Mouse (Mus musculus): Measurements from ENCODE around the gene Sgip1.

Sgip1 gene

DNA sequence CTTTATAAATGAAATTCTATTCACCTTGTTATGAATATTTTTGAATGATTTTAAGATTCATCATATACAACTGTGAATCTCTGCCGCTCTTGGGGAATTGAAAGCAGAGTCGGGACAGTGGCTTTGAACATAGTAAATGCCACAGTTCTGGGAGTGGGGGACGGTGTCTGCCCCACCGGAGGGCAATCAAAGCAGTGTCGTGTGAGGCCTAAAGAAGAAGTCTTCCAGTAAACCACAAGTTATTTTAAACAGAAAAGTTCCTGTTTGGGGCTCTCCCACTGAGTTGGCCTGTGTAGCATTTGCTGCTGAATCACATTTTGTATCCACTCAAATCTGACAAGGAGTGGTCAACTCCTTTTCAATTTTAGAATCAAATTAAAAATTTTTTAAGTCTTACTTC, 230.1 kb downstream of the Sgip1 start:
- TF ChIP-seq CTCF (conservative IDR thresholded peaks at IDR 0.05; ENCODE audit: low read length) = no peak
- TF ChIP-seq NANOG (IDR thresholded peaks at IDR 0.05; ENCODE audit: borderline replicate concordance, low read length) = no peak
- no peak for TF ChIP-seq POU5F1 (IDR thresholded peaks at IDR 0.05; ENCODE audit: borderline replicate concordance, low read length)
- H3K4me3 ChIP-seq (replicated peaks; ENCODE audit: low read length) = no peak overlapping the region
- no peaks in the 10 kb centered on the region for H3K9me3 ChIP-seq (ENCODE audit: low read length)

DNA sequence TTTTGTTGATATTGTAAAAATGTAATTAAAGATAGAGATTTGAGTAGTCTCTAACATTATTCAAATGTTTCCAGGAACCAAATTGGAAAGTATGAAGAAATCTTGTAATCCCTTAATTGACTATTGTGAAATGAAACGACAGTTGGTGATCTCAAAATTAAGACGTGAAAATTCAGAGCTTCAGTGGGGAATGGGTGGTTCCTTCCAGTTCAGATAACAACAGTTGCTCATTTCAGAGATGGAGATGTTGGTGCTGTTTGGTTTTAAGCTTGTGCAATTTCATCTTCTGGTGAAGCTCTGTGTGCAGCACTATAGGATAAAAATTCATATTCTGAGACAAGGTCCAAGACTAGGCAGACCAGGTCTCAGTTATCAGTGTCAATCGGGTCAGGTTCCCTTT, 231.0 kb downstream of the Sgip1 start:
- Histone ChIP-seq H3K4me3 (replicated peaks; ENCODE audit: low read length) (no peak overlapping the region), H3K27me3 (ENCODE audit: insufficient read depth, low read length) (peaks cover 37% of the 10 kb centered on the region)
- TF ChIP-seq POU5F1 (IDR thresholded peaks at IDR 0.05; ENCODE audit: borderline replicate concordance, low read length) (no peak), NANOG (IDR thresholded peaks at IDR 0.05; ENCODE audit: borderline replicate concordance, low read length) (no peak), CTCF (conservative IDR thresholded peaks at IDR 0.05; ENCODE audit: low read length) (no peak)

More for the DNA sequence above, 230.1 kb downstream of the Sgip1 start:
- Histone ChIP-seq H3K4me1 (replicated peaks; ENCODE audit: low read depth, low read length) (peaks cover 7% of the 10 kb centered on the region), H3K27me3 (ENCODE audit: insufficient read depth, low read length) (peaks cover 44% of the 10 kb centered on the region), H3K36me3 (ENCODE audit: insufficient read depth, low read length) (no peaks in the 10 kb centered on the region)

DNA sequence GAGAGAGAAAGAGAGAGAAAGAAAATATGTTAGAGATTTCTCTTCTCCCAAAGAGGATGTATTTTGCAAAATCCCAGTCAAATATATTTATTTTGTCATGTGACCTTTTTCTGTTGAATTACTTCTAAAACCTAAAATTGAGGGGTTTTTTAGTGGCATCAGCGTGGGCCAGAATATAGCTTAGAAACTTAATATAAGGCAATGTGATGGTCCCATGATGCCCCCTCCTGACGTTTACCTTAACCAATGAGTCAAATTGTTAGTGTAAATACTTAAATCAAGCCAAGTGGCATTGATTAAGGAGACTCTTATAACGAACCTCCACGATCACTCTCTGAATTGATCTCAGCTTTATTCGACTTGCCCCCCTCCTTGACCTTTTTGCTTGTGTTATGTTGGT, 233.1 kb downstream of the Sgip1 start:
- H3K9me3 ChIP-seq (ENCODE audit: low read length) = no peaks in the 10 kb centered on the region
- no peaks in the 10 kb centered on the region for H3K36me3 ChIP-seq (ENCODE audit: insufficient read depth, low read length)
- no peak overlapping the region for H3K4me3 ChIP-seq (replicated peaks; ENCODE audit: low read length)
- peaks cover 46% of the 10 kb centered on the region for H3K27me3 ChIP-seq (ENCODE audit: insufficient read depth, low read length)
- H3K4me1 ChIP-seq (replicated peaks; ENCODE audit: low read depth, low read length) = peaks cover 31% of the 10 kb centered on the region
- TF ChIP-seq NANOG (IDR thresholded peaks at IDR 0.05; ENCODE audit: borderline replicate concordance, low read length) (no peak), CTCF (conservative IDR thresholded peaks at IDR 0.05; ENCODE audit: low read length) (no peak), POU5F1 (IDR thresholded peaks at IDR 0.05; ENCODE audit: borderline replicate concordance, low read length) (no peak)

More for the DNA sequence above, 231.0 kb downstream of the Sgip1 start:
- Histone ChIP-seq H3K9me3 (ENCODE audit: low read length) (no peaks in the 10 kb centered on the region), H3K36me3 (ENCODE audit: insufficient read depth, low read length) (no peaks in the 10 kb centered on the region), H3K4me1 (replicated peaks; ENCODE audit: low read depth, low read length) (peaks cover 13% of the 10 kb centered on the region)

DNA sequence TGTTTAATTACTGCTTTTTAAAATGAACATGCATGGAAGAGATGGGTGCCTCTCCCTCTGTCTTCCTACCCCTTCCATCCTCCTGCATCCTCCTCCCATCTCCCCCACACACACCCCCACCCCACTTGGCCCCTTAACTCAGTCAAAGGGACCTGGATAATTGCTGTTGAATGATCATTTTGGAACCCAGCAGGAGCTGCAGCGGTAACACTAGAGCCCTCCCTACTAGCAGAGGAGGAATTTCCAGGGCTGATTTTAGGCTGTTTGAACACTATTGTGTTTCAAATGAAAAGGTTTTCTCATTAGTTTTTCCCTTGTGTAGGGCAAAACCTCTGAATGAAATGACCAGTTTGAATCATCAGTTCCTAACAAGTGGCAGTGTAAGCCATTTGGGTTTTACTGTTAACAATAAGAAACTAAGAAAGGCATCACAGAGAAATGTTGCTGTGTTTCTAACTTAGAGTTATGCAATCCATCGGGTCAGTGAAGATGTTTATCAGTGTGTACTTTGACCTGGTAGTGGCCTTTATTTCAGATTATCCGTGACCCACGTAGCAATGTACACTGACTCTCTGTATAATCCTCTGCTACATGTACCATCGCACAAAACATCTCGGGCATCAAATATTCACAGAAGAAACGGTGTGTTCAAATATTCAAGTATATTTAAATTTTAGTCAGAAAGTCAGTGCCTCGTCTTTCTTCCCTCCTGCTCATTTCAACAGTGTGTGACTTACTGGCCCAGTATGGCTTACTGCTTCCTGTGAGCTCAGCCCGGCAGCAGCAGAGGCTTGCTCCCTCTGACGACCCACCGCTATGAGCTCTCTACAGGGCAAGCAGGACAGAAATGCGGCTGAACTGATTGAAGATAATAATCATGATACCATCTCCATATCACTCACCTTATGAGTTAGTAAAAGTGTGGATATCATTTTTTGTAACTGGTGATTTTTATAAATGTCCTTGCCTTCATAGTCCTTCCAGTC, 235.5 kb downstream of the Sgip1 start:
- no peaks in the 10 kb centered on the region for H3K36me3 ChIP-seq (ENCODE audit: insufficient read depth, low read length)
- no peak overlapping the region for H3K4me3 ChIP-seq (replicated peaks; ENCODE audit: low read length)
- TF ChIP-seq NANOG (IDR thresholded peaks at IDR 0.05; ENCODE audit: borderline replicate concordance, low read length) = peak; percentile 99
- TF ChIP-seq CTCF (conservative IDR thresholded peaks at IDR 0.05; ENCODE audit: low read length) = no peak
- no peak for TF ChIP-seq POU5F1 (IDR thresholded peaks at IDR 0.05; ENCODE audit: borderline replicate concordance, low read length)
- H3K4me1 ChIP-seq (replicated peaks; ENCODE audit: low read depth, low read length) = peaks cover 34% of the 10 kb centered on the region
- H3K27me3 ChIP-seq (ENCODE audit: insufficient read depth, low read length) = peaks cover 47% of the 10 kb centered on the region
- H3K9me3 ChIP-seq (ENCODE audit: low read length) = no peaks in the 10 kb centered on the region

DNA sequence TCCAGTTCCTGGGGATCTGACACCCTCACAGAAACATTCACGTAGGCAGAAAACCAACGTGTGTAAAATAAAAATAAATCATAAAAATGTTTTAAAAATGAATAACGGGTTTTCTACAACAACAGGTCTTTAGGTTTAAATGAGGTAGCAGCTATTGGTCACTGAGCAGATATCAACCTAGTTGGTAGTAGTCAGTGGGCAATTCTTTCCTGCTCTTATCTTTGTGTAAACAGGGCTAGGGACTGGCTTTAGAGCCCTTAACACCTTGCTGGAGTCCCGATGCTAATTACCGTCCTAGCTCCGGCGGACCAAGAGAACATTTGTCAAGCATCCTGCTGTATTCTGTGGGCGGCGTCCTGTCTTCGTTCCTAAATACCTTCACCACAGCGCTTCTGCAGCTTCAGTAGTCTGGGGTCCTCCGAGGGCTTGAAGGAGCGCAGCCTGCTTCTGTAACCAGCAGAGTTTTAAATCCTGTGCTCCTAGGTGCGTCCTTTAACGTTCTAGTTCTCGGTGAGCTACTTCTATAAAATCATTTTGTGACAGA, 236.8 kb downstream of the Sgip1 start:
- H3K36me3 ChIP-seq (ENCODE audit: insufficient read depth, low read length) = no peaks in the 10 kb centered on the region
- no peaks in the 10 kb centered on the region for H3K9me3 ChIP-seq (ENCODE audit: low read length)
- peaks cover 43% of the 10 kb centered on the region for H3K27me3 ChIP-seq (ENCODE audit: insufficient read depth, low read length)
- peaks cover 44% of the 10 kb centered on the region for H3K4me1 ChIP-seq (replicated peaks; ENCODE audit: low read depth, low read length)
- TF ChIP-seq NANOG (IDR thresholded peaks at IDR 0.05; ENCODE audit: borderline replicate concordance, low read length) (no peak), CTCF (conservative IDR thresholded peaks at IDR 0.05; ENCODE audit: low read length) (no peak), POU5F1 (IDR thresholded peaks at IDR 0.05; ENCODE audit: borderline replicate concordance, low read length) (no peak)
- no peak overlapping the region for H3K4me3 ChIP-seq (replicated peaks; ENCODE audit: low read length)

DNA sequence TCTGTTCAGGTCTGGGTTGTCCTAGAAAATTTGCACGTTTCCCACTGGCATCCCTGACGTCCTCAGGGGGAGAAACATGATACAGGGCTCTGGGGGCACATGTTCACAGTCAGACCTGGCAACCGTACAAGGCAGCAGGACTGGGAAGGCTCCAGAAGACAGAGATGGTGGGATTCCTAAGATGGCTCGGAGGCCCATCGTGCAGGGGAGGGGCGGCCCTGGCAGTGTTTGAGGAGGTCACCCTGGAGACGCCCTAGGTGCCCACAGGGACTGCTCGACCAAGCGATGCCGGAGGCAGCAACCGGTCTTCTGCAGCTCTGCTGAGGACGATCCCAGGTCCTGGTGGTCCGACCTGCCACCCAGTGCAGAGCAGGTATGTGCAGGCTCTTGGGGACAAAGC, 237.3 kb downstream of the Sgip1 start, which contains the start of gene Tctex1d1:
Tctex1d1 (plus strand) TSS at position 167 of the 400 bp plus-strand sequence.
- TF ChIP-seq POU5F1 (IDR thresholded peaks at IDR 0.05; ENCODE audit: borderline replicate concordance, low read length) (no peak), NANOG (IDR thresholded peaks at IDR 0.05; ENCODE audit: borderline replicate concordance, low read length) (no peak), CTCF (conservative IDR thresholded peaks at IDR 0.05; ENCODE audit: low read length) (no peak)
- Histone ChIP-seq H3K36me3 (ENCODE audit: insufficient read depth, low read length) (no peaks in the 10 kb centered on the region), H3K4me1 (replicated peaks; ENCODE audit: low read depth, low read length) (peaks cover 41% of the 10 kb centered on the region), H3K4me3 (replicated peaks; ENCODE audit: low read length) (peak within 1 kb of the TSS; percentile 62), H3K9me3 (ENCODE audit: low read length) (no peaks in the 10 kb centered on the region), H3K27me3 (ENCODE audit: insufficient read depth, low read length) (peaks cover 46% of the 10 kb centered on the region)

DNA sequence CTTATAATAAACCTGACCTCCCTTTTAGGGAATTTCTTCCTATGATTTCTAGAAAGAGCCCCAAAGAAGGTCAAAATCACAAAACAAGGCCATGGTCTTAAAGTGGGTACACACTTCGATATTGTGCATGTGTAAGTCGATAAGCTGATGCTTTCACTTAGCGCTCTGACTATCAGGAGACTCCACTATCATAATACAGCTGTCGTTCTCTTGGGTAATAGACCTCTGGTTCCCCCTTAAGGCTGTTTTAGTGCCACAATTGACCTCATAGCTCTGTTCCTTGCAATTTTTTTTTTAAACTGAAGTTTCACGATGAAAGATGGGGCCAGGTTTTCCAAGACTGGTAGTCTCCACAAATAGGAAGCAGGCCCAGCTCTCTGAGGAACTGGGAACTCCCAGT, 238.3 kb downstream of the Sgip1 start:
- Histone ChIP-seq H3K4me1 (replicated peaks; ENCODE audit: low read depth, low read length) (peaks cover 41% of the 10 kb centered on the region), H3K27me3 (ENCODE audit: insufficient read depth, low read length) (peaks cover 52% of the 10 kb centered on the region), H3K4me3 (replicated peaks; ENCODE audit: low read length) (no peak overlapping the region), H3K9me3 (ENCODE audit: low read length) (no peaks in the 10 kb centered on the region), H3K36me3 (ENCODE audit: insufficient read depth, low read length) (no peaks in the 10 kb centered on the region)
- TF ChIP-seq NANOG (IDR thresholded peaks at IDR 0.05; ENCODE audit: borderline replicate concordance, low read length) = no peak

DNA sequence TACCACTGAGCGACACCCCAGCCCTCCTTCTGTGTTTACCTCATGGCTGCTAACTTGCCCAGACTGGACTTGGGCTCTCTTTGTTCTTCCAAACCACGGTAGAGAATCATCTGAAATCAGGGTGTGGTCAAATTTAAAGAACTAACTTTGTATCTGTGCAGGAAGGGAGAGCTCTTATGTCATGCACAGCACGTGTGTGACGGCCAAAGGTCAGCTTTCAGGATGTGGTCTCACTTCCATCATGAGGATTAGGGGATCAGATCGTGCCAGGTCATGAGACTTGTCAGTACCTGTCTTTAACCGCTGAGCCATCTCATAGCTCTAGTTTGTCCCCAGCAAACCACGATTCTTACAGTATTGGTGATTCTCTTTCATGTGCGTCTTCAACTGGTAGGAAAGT, 240.6 kb downstream of the Sgip1 start:
- Histone ChIP-seq H3K4me3 (replicated peaks; ENCODE audit: low read length) (no peak overlapping the region), H3K4me1 (replicated peaks; ENCODE audit: low read depth, low read length) (peaks cover 42% of the 10 kb centered on the region), H3K36me3 (ENCODE audit: insufficient read depth, low read length) (no peaks in the 10 kb centered on the region), H3K27me3 (ENCODE audit: insufficient read depth, low read length) (peaks cover 46% of the 10 kb centered on the region), H3K9me3 (ENCODE audit: low read length) (no peaks in the 10 kb centered on the region)
- no peak for TF ChIP-seq POU5F1 (IDR thresholded peaks at IDR 0.05; ENCODE audit: borderline replicate concordance, low read length)
- no peak for TF ChIP-seq NANOG (IDR thresholded peaks at IDR 0.05; ENCODE audit: borderline replicate concordance, low read length)
- TF ChIP-seq CTCF (conservative IDR thresholded peaks at IDR 0.05; ENCODE audit: low read length) = no peak
